Mouse (Mus musculus) spleen, adult 2 months (tissue): ENCODE data around the gene Snx9.

Experiments used
- CTCF ChIP-seq: fragments of 200-500 bp; IDR thresholded peaks from 2 replicates; pipeline ENCODE4 v1.5.1; 2011; ENCODE audit warnings: mild to moderate bottlenecking, inconsistent platforms; ENCODE audit not compliant: insufficient read depth, insufficient read length, insufficient replicate concordance; ENCODE audit errors: extremely low read depth
- POLR2A ChIP-seq: fragments of 200-500 bp; IDR thresholded peaks from 2 replicates; pipeline ENCODE4 v1.6.1; 2011; ENCODE audit warnings: low read depth, low read length, inconsistent platforms

DNA sequence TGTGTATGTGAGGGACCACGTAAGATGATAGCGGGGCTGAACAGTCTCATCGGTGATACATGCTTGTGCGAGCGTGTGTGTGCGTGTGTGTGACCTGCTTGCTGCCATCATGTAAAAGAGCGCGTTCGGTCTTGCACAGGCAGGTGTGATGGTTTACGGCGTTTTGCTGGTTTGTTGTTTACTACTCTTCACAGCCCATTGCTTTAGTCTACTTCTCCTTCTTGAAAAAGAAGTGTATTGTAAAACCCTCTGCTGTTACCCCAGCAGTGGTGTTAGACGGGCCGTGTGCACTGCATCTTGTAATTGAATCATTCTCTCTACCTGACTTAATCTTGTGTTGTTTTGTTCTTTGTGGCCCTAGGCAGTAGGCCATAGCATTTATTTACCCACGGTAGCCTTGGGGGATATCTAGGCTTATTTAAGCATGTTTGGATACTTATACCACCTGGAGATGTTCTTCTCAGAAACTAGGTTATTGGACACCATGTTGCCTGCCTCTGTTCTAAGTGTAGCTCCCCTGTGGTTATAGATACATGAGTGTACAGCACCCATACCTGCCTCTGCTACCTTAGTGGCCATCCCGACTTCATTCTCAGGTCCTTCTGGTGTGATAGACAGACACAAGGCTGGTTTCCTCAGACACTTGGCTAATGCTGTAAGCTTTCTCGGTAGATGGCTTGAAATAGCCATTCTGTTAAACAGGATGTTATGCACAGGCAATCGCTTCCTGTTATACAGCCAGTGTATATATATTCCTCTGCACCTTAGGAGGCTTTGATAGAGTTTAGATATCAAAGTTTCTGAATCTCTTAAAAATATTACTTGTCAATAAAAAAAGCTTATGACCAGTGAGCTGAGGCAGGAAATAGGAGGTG, 56.4 kb downstream of the Snx9 start:
- no peak for TF ChIP-seq POLR2A
- no peak for TF ChIP-seq CTCF
